In the genomic region with DNA sequence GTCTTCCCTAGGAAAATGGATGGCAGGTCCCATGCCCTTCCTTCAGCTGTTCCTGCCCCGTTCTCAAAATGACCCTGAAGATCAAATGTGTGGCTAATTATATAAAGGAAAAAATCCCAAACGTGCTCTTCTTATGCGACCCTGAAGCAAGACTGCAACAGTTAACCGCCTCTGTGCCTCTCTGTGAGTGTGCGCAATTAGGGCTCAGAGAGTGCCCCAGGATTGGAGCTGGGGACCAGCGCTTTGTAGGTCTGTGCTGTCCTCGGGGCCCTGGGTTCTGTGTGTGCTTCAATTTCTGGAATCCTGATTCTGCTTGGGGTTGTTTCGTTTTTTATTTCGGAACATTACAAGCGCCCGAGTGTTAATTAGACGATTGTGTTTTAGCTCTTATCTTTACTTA, we compare ENCODE assay signal across 9 mouse cellular contexts. TPM values are rescaled to one million over a fixed set of nuclear protein-coding genes. Genes with fewer than 3 reads are reported as not detected.
DNase-seq lines count a peak whose midpoint lies in the region; ATAC-seq and TF ChIP-seq lines count a peak whose summit lies in the region.
"Had no signal": no experiment of that assay in that cellular context is flagged by ENCODE, and none has a peak within 500 bp of the region (broad histone marks: within the 10 kb centered on the region; RNA-seq: fewer than 3 reads in every experiment).

No protein-coding gene starts in this region.

- H3K27ac ChIP-seq in heart, embryonic 11.5 days (ENCODE audit: low read depth, low read length) = no peak overlapping the region
- H3K27ac ChIP-seq in ES-Bruce4 (ENCODE audit: insufficient read depth, low read length) = no peak overlapping the region
- peak overlapping the region; percentile 73 for H3K27ac ChIP-seq in hindbrain, embryonic 10.5 days
- no peak overlapping the region for H3K27ac ChIP-seq in liver, embryonic 16.5 days (ENCODE audit: low read length)

- TF ChIP-seq EP300 in ES-Bruce4 (IDR thresholded peaks at IDR 0.05; ENCODE audit: insufficient read depth, low read depth, low read length) = no peak

- H3K27me3 ChIP-seq in heart, embryonic 11.5 days (ENCODE audit: control insufficient read depth, insufficient read depth, low read length) = no peaks in the 10 kb centered on the region
- no peaks in the 10 kb centered on the region for H3K27me3 ChIP-seq in ES-Bruce4 (ENCODE audit: control insufficient read depth, insufficient read depth, low read length, poor library complexity, severe bottlenecking)
- 0 out of 2 replicates have a peak, but pooled peaks cover 3% of the 10 kb centered on the region for H3K27me3 ChIP-seq in hindbrain, embryonic 10.5 days (ENCODE audit: insufficient read depth, poor library complexity, severe bottlenecking)
- no peaks in the 10 kb centered on the region for H3K27me3 ChIP-seq in liver, embryonic 16.5 days (ENCODE audit: control insufficient read depth, insufficient read depth, low read depth, low read length)

- no peak for ATAC-seq in heart, embryonic 11.5 days (replicated peaks; ENCODE audit: insufficient number of reproducible peaks, low FRiP score, low TSS enrichment)
- ATAC-seq in liver, embryonic 16.5 days (ENCODE audit: low read depth) = no peak

- no peak for TF ChIP-seq CTCF in ES-Bruce4 (IDR thresholded peaks at IDR 0.05; ENCODE audit: low read depth, low read length)

- WGBS in heart, embryonic 11.5 days (ENCODE audit: insufficient replicate concordance) = 10% methylated on average over 12 of the region's 12 CpGs
- WGBS in hindbrain, embryonic 10.5 days = 14% methylated on average over 12 of the region's 12 CpGs
- 15% methylated on average over 12 of the region's 12 CpGs for WGBS in liver, embryonic 16.5 days (ENCODE audit: insufficient replicate concordance)

- DNase-seq in heart, postnatal 14 days = no peak
- no peak for DNase-seq in hindbrain, embryonic 10.5 days (ENCODE audit: low spot score)
- DNase-seq in spleen, adult 18-20 months = no peak
- no peak for DNase-seq in left cerebral cortex, postnatal 10 days (ENCODE audit: extremely low spot score in 1 of 2, low spot score in 2 of 2)
- DNase-seq in urinary bladder, postnatal 25 days (ENCODE audit: low spot score) = no peak

- peak overlapping the region; percentile 73 for H3K4me2 ChIP-seq in heart, embryonic 11.5 days
- H3K4me2 ChIP-seq in liver, embryonic 16.5 days (ENCODE audit: low read depth, low read length) = peak overlapping the region; percentile 2

- peak overlapping the region; percentile 29; the same call in 1 of the 2 replicates for H3K9ac ChIP-seq in heart, embryonic 11.5 days (ENCODE audit: low read depth, low read length)
- peak overlapping the region; percentile 42 for H3K9ac ChIP-seq in ES-Bruce4 (ENCODE audit: low read depth, poor library complexity, severe bottlenecking)
- H3K9ac ChIP-seq in liver, embryonic 16.5 days (ENCODE audit: low read depth, low read length) = no peak overlapping the region

- no peaks in the 10 kb centered on the region for H3K9me3 ChIP-seq in heart, embryonic 11.5 days (replicated peaks; ENCODE audit: control insufficient read depth, low read length)
- H3K9me3 ChIP-seq in ES-Bruce4 (replicated peaks; ENCODE audit: control insufficient read depth, insufficient read depth, low read length, poor library complexity, severe bottlenecking) = no peaks in the 10 kb centered on the region; the same call in 1 of the 2 replicates
- H3K9me3 ChIP-seq in hindbrain, embryonic 10.5 days = no peaks in the 10 kb centered on the region
- no peaks in the 10 kb centered on the region for H3K9me3 ChIP-seq in liver, embryonic 16.5 days (replicated peaks; ENCODE audit: control insufficient read depth, low read length)

- H3K36me3 ChIP-seq in heart, embryonic 11.5 days (ENCODE audit: control insufficient read depth, insufficient read depth, low read length) = no peaks in the 10 kb centered on the region
- H3K36me3 ChIP-seq in ES-Bruce4 (ENCODE audit: control insufficient read depth, insufficient read depth, low read length, poor library complexity, severe bottlenecking) = no peaks in the 10 kb centered on the region
- no peaks in the 10 kb centered on the region for H3K36me3 ChIP-seq in hindbrain, embryonic 10.5 days
- no peaks in the 10 kb centered on the region for H3K36me3 ChIP-seq in liver, embryonic 16.5 days (ENCODE audit: control insufficient read depth, insufficient read depth)

- H3K4me1 ChIP-seq in heart, embryonic 11.5 days (ENCODE audit: control insufficient read depth, insufficient read depth, low read length) = no peaks in the 10 kb centered on the region
- H3K4me1 ChIP-seq in ES-Bruce4 (ENCODE audit: control insufficient read depth, insufficient read depth, low read length) = no peaks in the 10 kb centered on the region
- H3K4me1 ChIP-seq in hindbrain, embryonic 10.5 days (replicated peaks) = peaks cover 18% of the 10 kb centered on the region
- H3K4me1 ChIP-seq in liver, embryonic 16.5 days (ENCODE audit: control insufficient read depth, low read depth, low read length) = no peaks in the 10 kb centered on the region

- TF ChIP-seq POLR2A in ES-Bruce4 (IDR thresholded peaks at IDR 0.05; ENCODE audit: insufficient read depth, low read length) = no peak

- peak overlapping the region; percentile 39 for H3K4me3 ChIP-seq in heart, embryonic 11.5 days (ENCODE audit: low read depth, low read length)
- H3K4me3 ChIP-seq in ES-Bruce4 (ENCODE audit: low read depth, low read length) = peak overlapping the region; percentile 51
- peak overlapping the region; percentile 57 for H3K4me3 ChIP-seq in hindbrain, embryonic 10.5 days
- peak overlapping the region; percentile 23; the same call in 1 of the 2 replicates for H3K4me3 ChIP-seq in liver, embryonic 16.5 days (ENCODE audit: low read depth, low read length)

- intact Hi-C loops in heart, postnatal 14 days (cut with DNase I) = no loop called here
- intact Hi-C loops in left cerebral cortex, postnatal 10 days (cut with DNase I) = no loop called here

RNA-seq across cellular contexts. Expression of a gene that starts 0.5 kb away (rescaled TPM):
- 0.14 and 0.28 TPM in 2 replicates for polyA plus RNA-seq in heart, embryonic 11.5 days (2014; fragmentation: Nextera tagmentation; extraction: Ambion mirVana)
- under 1 TPM; 0.07 to 0.24 TPM for total RNA-seq in heart, postnatal 14 days (2021)
- 0.19 and 0.46 TPM in 2 replicates for polyA plus RNA-seq in ES-Bruce4 (2011; ENCODE audit: insufficient read depth, insufficient read length, low read depth, missing spikeins)
- 0.29 and 0.52 TPM in 2 replicates for polyA plus RNA-seq in hindbrain, embryonic 10.5 days (2016; fragmentation: Nextera tagmentation; extraction: Ambion mirVana)
- 0.11 and 0.13 TPM in 2 replicates for polyA plus RNA-seq in liver, embryonic 16.5 days (2015; fragmentation: Nextera tagmentation; extraction: Ambion mirVana)
- total RNA-seq in left cerebral cortex, postnatal 10 days (2021) = under 1 TPM; 0.24 to 0.26 TPM
- total RNA-seq: common myeloid progenitor, adult 5-6 weeks had no signal

RNA-seq across cellular contexts. Expression of a gene that starts 51.8 kb away (rescaled TPM):
- 5.6 and 6.7 TPM in 2 replicates for polyA plus RNA-seq in heart, embryonic 11.5 days (2014; fragmentation: Nextera tagmentation; extraction: Ambion mirVana)
- total RNA-seq in heart, postnatal 14 days (2021) = 1 to 10 TPM; 2.6 to 2.9 TPM
- 6.1 and 7.7 TPM in 2 replicates for polyA plus RNA-seq in ES-Bruce4 (2011; ENCODE audit: insufficient read depth, insufficient read length, low read depth, missing spikeins)
- 9.6 and 12.3 TPM in 2 replicates for polyA plus RNA-seq in hindbrain, embryonic 10.5 days (2016; fragmentation: Nextera tagmentation; extraction: Ambion mirVana)
- polyA plus RNA-seq in liver, embryonic 16.5 days (2015; fragmentation: Nextera tagmentation; extraction: Ambion mirVana) = 2.6 and 2.8 TPM in 2 replicates
- 1 to 10 TPM; 5.1 to 5.3 TPM for total RNA-seq in left cerebral cortex, postnatal 10 days (2021)
